Mouse (Mus musculus) heart, embryonic 10.5 days (tissue): ENCODE data around the gene Arntl. TPM values are rescaled to one million over a fixed set of nuclear protein-coding genes. Genes with fewer than 3 reads are reported as not detected.

Experiments used
- polyA plus RNA-seq: library from polyadenylated mRNA; unstranded; fragments of >200 nt; fragmentation: Nextera tagmentation; extraction: Ambion mirVana; gene quantifications from 2 replicates; pipeline ENCODE4 v1.2.1, GENCODE M21; 2016

The Arntl gene
- polyA plus RNA-seq, 1 experiment from 2014 or later = 7.0 TPM

Other genes starting within 250 kb of the Arntl start
- gene Btbd10, start 161.9 kb downstream of the Arntl start, polyA plus RNA-seq = 21.6 and 26.9 TPM in 2 replicates
- gene Pth, start 181.1 kb downstream of the Arntl start, polyA plus RNA-seq = not detected in 2 replicates